Mouse (Mus musculus) cerebellum, adult 8-10 months (tissue): ENCODE results near the gene Bcl6.

Experiments used
- DNase-seq: peaks from one replicate; pipeline ENCODE4 v3.0.0; 2022

Gene Bcl6

DNA sequence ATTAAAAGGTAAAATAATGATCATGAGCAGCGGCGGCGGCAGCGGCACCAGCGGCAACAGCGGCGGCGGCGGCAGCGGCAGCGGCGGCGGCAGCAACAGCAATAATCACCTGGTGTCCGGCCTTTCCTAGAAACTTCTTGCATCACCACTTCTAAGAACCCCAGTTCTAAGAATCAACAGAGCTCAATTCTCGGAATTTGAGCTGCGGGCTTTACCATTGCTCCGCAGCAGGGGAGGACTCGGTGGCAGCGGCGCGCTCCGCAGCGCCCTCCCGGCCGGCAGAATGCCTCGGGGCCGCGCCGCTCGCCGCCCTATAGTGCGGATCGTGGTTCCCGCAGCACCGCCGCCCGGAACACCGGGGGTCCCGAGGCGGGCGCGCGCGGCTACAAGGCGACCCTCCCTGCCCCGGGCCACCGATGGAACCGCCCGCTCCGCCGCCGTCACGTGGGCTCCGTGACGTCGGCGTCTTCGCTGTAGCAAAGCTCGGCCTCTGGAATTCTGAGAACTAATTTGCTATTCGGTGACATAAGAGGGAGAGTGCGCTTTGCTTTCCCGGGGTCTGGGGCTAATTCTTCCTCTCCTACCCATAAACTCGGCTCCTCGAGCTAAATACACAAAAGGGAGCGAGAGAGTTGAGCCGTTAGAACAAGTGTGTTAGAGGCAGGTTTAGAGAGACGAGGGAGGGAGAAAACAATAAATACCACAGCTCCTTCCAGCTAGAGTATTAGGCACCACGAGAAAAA, at the start of gene Bcl6, which contains the start of gene Gm37419:
TSS of gene Bcl6 (minus strand) at position 387 of the 743 bp plus-strand sequence.
TSS of gene Gm37419 (plus strand) at position 17 of the 743 bp plus-strand sequence.
- peak; percentile 90 for DNase-seq

GRCm38 (mm10) chr16:24036398-24036797, 47.7 kb upstream of the Bcl6 start:
- DNase-seq: no peak

DNA sequence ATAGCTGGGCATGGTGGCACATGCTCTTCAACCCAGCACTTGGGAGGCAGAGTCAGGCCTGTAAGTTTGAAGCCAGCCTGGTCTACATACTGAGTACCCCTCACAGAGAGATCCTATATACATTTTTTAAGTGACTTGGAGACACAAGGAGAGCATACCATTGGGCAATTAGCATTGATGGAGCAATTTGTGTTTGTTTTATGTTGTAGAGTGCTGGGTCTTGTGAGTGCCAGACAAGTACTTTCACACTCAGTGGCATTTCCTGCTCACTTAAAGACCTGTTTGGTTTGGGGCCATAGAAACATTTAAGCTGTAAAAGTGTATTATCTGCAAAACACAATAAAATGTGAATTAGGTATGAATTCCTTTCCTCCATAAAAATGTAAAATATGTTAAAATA, 47.1 kb upstream of the Bcl6 start:
- DNase-seq: no peak

DNA sequence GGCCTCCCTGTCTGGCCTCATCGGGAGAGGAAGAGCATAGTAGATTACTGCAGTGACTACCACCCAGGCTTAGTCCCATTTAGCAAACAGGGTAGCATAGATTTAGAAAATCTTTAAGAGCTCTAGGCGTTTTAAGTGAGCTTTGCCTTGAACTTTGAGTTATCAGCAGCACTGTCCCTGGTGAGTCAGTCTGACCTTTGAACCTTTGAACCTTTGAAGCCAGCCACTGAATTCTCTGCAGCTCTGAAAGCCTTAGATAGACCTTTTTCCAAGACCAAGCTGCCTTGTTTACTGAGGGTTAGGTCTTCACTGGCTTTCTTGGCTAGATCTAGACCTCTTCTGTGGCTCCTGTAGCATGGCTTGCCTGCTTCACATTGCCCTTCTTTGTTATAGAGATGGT, 45.8 kb upstream of the Bcl6 start:
- DNase-seq: no peak

GRCm38 (mm10) chr16:24033259-24033658, 44.6 kb upstream of the Bcl6 start:
- DNase-seq: no peak

- DNase-seq: no peak
These were observed 41.5 kb upstream of the Bcl6 start for GRCm38 (mm10) chr16:24029965-24030672.

DNA sequence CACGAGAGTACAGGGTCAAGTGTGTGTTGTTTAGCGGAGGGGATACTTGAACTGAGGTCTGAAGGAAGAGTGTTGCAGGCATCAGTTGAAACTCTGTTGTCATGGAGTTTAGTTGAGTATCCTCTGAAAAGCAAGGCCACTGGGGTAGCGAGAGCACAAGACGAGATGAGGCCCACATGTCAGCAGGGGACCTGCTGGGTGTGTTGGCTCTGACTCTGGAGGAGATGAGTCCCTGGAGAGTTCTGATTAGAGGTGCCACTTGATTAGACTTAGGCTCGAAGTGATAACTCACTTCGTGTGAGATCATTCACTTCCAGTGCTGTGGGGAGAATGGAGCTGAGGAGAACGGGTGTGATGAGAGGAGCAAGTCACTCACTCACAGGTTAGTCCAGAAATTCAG, 36.8 kb upstream of the Bcl6 start:
- no peak for DNase-seq

- DNase-seq: no peak
These were observed 34.0 kb upstream of the Bcl6 start for GRCm38 (mm10) chr16:24022605-24023004.

DNA sequence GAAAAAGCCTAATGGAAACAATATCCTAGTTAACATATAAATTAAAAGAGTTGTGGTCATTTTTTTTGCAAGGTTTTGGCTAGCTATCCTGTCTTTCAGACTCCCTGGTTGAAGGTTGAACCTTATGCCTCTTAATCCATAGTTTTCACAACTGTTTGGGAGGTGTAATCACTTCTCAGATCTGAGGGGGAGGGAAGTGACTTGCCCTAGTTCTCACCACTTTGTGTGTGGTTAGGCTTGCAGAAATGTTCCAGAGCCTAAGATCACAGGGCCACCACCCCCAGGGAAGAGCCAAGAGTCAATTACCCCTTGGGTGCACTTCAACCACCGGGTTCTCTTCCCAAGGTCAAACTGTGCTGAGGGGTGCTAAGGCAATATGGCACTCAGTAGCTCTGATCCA, 33.1 kb upstream of the Bcl6 start:
- no peak for DNase-seq

GRCm38 (mm10) chr16:24016742-24017141, 28.1 kb upstream of the Bcl6 start:
- no peak for DNase-seq

DNA sequence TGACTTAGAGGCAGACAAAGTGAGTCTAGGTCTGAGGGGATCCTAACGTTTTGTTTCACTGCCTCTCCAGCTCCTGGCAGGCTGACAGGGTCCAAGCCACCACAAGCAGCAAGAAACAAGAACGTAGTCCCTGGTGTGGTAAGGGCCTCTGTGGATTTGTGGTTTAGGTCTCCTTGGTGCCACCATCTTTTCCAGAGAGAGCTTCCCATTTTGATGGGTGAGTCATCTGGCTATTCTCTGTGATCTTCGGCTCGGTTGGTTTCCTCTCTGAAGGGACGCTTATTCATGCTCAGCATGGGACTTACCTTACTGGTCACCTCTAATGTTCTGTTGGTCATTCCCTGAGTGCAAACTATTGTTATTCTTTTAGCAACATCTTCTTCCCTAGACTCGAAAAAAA, 27.6 kb upstream of the Bcl6 start:
- no peak for DNase-seq

DNA sequence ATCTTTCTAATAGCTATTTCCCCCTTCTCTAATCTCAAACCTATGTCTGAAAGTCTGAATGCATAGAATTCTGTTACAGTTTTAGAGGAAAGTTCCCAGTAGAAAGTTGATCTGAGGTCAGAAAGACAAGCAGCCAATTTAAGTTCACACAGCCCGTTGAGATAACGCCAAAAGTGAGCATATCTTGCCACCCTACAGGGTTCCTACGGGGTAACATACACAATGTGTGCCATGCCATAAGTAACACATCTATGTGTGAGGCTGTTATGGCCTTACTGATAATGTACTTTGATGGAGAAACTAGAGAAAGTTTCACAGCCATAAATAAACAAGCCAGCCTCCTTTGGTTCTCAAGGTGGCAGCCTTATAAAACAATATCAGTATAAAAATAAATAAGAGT, 25.7 kb upstream of the Bcl6 start:
- no peak for DNase-seq

- DNase-seq: no peak
These were observed 23.4 kb upstream of the Bcl6 start for GRCm38 (mm10) chr16:24012066-24012465.

DNA sequence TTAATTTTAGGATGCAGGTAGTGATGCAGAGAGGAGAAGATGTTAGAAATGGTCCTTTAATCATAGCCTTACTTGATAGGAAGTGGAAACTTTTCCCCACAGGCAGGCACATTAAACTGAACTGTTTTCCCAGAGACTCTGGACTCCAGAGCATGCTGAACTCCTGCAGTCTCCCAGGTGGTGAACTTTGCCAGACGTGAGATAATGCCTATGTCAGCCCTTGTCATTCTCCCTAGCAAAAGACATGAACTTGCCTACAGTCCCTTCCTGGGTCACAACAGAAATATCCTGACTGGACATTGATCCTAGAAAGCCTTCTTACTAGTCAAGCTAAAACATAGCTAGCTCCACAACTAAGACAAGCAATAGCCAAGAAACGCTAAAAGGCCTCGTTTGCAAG, 22.7 kb upstream of the Bcl6 start:
- DNase-seq: no peak

DNA sequence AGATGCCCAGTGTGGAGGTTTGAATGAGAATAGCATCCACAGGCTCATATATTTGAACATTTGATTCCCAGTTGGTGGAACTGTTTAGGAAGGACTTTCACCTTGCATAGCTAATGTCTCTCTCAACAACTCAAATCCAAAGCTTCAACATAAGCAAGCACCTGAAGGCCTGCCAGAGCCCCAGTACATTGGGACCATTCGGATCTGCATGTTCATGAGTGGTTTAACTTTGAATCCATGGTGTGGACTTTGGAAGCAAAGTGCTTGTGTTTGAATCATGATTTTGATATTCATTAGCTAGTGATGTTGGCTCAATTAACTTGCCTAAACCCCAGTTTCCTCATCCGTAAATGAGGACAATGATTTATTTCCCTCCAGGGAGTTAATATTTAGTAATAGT, 21.2 kb upstream of the Bcl6 start:
- DNase-seq: no peak

- DNase-seq: no peak
These were observed 17.3 kb upstream of the Bcl6 start for GRCm38 (mm10) chr16:24005928-24006327.

DNA sequence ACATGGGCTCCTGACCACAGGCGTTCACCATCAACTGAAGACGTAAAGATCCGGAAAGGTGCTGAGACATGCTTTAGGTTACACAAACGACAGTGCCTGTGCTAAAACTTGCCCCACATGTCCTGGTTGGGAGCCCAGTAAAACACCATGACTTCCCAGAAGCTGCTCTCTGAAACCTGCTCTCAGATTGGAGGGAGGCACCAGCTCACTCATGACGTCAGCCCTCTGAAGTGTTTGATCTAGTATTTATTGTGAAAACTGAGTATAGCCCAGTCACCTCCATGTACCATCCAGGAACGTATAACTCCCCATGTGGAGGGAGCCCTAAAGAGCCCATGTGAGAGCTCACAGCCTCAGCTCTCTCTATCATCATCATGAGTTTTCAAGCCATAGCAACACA, 9.3 kb upstream of the Bcl6 start:
- no peak for DNase-seq

GRCm38 (mm10) chr16:23997228-23997627, 8.6 kb upstream of the Bcl6 start:
- DNase-seq: no peak

DNA sequence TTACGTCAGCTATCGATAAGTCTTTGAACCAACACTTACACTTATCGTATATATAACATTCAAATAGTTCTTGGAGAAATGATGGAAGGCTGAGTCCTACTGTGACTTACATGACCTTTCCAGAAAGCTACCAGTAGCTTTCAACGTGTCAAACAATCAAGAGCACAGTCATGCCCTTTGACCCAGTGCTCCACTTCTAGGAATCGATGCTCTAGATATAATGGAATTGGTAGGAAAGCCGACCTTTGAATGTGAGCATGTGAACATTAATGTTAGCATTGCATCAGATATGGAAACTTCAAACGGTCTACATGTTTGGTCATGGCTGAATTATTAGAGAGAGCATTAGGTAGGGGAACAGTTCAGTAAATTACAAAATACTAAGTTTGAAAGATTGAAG, 7.7 kb upstream of the Bcl6 start:
- no peak for DNase-seq

DNA sequence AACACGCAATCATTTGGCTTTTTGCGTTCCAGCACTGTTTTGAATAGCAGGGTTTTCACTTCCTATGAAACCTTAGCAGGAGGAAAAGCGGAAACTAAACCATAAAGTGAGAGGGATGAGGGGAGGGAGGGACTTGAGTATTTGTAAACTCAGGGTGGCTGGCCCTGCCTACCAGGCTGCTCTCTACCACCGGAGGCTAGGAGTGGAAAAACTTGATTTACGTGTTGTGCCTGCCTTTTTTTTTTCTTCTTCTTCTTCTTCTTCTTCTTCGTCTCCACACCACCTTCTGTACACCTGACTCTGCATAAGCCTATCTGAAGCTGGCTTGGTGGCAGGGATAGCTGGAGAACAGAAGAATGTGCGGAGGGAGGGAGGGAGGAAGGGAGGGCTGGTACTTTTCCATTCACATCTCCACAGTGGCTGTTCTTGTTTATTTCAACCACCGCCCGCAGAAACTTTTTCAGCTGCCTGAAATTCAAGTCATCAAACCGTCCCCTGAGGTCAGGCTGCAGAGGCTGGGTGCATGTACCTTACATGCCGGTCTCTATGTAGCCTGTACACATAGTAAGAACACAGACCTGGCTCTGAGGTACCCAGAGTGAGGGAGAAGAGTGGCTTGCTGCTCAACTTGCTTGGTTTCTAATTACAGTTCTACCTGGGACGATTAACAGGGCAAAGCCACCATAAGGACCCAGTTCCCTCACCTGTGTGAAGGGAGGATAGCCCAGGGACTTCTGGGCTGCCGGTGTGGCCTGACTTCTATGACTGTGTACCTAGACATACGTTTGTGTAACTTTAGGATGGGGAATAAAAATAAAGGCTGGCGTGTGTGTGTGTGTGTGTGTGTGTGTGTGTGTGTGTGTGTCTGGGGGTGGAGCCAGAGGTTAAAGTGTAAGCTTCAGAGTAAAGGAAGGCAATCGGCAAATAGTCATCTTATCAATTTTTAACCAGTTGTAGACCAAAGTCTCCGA, 5.0 kb upstream of the Bcl6 start:
- DNase-seq: peak; percentile 34

DNA sequence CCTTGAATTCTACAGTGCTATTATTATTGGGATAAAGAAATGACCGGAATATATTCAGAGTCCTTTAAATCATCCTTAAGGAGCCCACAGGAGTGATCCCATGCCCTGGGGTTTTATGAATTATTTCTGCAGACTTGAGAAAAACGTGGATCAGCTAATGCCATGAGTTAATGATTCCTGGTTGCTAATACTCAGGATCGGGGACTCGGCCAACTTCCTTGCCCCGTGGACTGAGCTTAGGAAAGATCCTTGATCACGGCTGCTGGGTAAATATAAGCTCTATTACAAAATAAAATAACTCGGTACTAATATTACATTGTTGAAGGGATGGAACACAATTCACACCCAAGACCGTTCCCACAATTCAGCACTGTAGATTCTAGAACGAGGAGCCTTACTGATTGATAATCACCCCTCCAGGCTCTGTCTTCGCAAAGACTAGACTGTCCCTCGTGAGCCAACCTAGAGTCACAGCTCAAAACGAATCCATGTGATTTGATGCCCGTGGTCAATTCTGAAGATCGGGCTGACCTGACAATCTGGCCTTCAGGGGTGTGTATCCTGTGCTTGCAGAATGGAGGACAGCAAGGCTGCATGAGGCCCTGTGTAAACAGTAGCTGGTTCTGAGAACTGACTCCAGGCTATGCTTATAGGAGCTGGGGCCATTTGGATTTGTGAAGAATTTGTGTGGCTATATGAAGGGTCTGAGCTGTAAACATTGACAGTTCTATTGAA, 3.4 kb upstream of the Bcl6 start:
- peak; percentile 31 for DNase-seq

DNA sequence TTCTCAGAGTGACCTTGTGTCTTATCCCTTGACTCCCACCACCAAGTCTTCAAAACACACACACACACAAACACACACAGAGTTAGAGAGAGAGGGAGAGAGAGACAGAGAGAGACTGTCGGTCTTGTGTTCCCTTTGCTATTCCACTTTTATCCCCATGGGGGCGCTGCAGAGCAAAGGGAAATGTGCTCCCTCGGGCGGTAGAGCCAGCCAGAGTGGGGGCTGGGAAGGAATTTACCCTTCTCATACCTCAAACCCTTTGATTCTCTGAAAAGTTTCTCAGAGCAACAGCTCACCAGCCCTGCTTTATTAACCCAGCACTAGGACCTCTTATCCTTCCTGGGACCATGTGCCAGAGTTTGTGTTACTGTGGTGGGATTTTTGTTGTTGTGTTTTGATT, 2.5 kb upstream of the Bcl6 start:
- peak; percentile 96 for DNase-seq
